Mouse (Mus musculus): Measurements from ENCODE around the gene Olfr461.
"Not testable (repeated sequence)": the region's sequence is repeated elsewhere in the genome, so short reads cannot be mapped to it uniquely, and the experiment has no call there.

The Olfr461 gene

GRCm38 (mm10) chr6:40554950-40555349 is at the start of gene Olfr461:
Olfr461 (minus strand) TSS chr6:40555050.
- no peak for DNase-seq (ENCODE audit: low read depth)

- not testable (repeated sequence) for DNase-seq (ENCODE audit: low read depth)
These were observed 43.7 kb upstream of the Olfr461 start for GRCm38 (mm10) chr6:40598546-40598945.

- no peak for DNase-seq (ENCODE audit: low read depth)
These were observed 40.1 kb upstream of the Olfr461 start for GRCm38 (mm10) chr6:40594804-40595550.

GRCm38 (mm10) chr6:40588346-40588745 is 33.5 kb upstream of the Olfr461 start:
- DNase-seq (ENCODE audit: low read depth), result no peak

- no peak for DNase-seq (ENCODE audit: low read depth)
These were observed 30.8 kb upstream of the Olfr461 start, which contains the start of gene Clec5a for GRCm38 (mm10) chr6:40585645-40586044. Clec5a (minus strand) TSS chr6:40585821.

GRCm38 (mm10) chr6:40584336-40584735 is 29.5 kb upstream of the Olfr461 start:
- no peak for DNase-seq (ENCODE audit: low read depth)

- no peak for DNase-seq (ENCODE audit: low read depth)
These were observed 21.5 kb upstream of the Olfr461 start for GRCm38 (mm10) chr6:40576305-40576704.

- no peak for DNase-seq (ENCODE audit: low read depth)
These were observed 18.8 kb upstream of the Olfr461 start for GRCm38 (mm10) chr6:40573618-40574017.

- no peak for DNase-seq (ENCODE audit: low read depth)
These were observed 14.3 kb upstream of the Olfr461 start, which contains the start of gene Olfr460 for GRCm38 (mm10) chr6:40569187-40569586. Olfr460 (plus strand) TSS chr6:40569487.

GRCm38 (mm10) chr6:40544690-40545089 is 10.2 kb downstream of the Olfr461 start:
- no peak for DNase-seq (ENCODE audit: low read depth)

- DNase-seq (ENCODE audit: low read depth), result no peak
These were observed 35.4 kb downstream of the Olfr461 start, which contains the start of gene Prss37 for GRCm38 (mm10) chr6:40519408-40519807. Prss37 (minus strand) TSS chr6:40519508.

- no peak for DNase-seq (ENCODE audit: low read depth)
These were observed 61.6 kb downstream of the Olfr461 start, which contains the start of gene Tas2r108 for GRCm38 (mm10) chr6:40493229-40493628. Tas2r108 (plus strand) TSS chr6:40493529.

Measured in c-Kit-positive CD71-positive TER-119-negative erythroid progenitor cells, embryonic 14.5 days (primary cell).